Comparison of ENCODE assay signal across 10 mouse cellular contexts in the genomic region with DNA sequence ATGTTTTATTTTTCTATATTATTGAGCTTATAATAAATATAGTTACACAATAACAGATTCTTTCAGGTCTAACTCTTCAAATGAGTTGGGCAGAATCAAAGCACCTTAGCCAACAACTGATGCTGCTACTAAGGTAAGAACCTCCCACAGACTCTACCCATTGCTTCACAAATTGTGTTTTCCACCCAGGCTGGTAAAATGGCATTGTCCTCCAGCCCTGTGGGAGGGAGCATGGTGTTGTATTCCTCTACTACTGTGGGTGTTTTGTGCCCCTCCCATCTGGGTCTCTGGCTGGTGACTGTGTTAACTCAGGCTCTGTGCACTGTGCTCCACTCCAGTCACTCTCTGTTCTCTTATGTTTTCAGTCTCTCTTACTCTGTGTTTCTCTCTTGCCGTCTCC. TPM values are rescaled to one million over a fixed set of nuclear protein-coding genes. Genes with fewer than 3 reads are reported as not detected.
DNase-seq lines count a peak whose midpoint lies in the region; ATAC-seq and TF ChIP-seq lines count a peak whose summit lies in the region.
"Had no signal": no experiment of that assay in that cellular context is flagged by ENCODE, and none has a peak within 500 bp of the region (broad histone marks: within the 10 kb centered on the region; RNA-seq: fewer than 3 reads in every experiment).

No protein-coding gene starts in this region.

- peaks cover 2% of the 10 kb centered on the region; the same call in 1 of the 2 replicates for H3K36me3 ChIP-seq in heart, embryonic 11.5 days (ENCODE audit: control insufficient read depth, insufficient read depth, low read length)
- peaks cover 5 to 23% of the 10 kb centered on the region in 2 experiments for H3K36me3 ChIP-seq in CH12.LX (replicated peaks in 1 of 2; ENCODE audit: control insufficient read depth in 1 of 2, insufficient read depth in 1 of 2, low read length in 1 of 2)
- H3K36me3 ChIP-seq in forebrain, embryonic 13.5 days (ENCODE audit: poor library complexity, severe bottlenecking), result peaks cover 8% of the 10 kb centered on the region; the same call in 1 of the 2 replicates
- peaks cover 28% of the 10 kb centered on the region for H3K36me3 ChIP-seq in liver, embryonic 12.5 days

- no peak for TF ChIP-seq EP300 in CH12.LX (IDR thresholded peaks at IDR 0.05; ENCODE audit: low read length)

- no peak for TF ChIP-seq RAD21 in CH12.LX (IDR thresholded peaks at IDR 0.05; ENCODE audit: low read depth, low read length)

- no peak overlapping the region for H3K27ac ChIP-seq in heart, embryonic 11.5 days (ENCODE audit: low read depth, low read length)
- no peak overlapping the region for H3K27ac ChIP-seq in CH12.LX (ENCODE audit: insufficient read depth, low read depth)
- no peak overlapping the region for H3K27ac ChIP-seq in forebrain, embryonic 13.5 days
- H3K27ac ChIP-seq in liver, embryonic 12.5 days, result peak overlapping the region; percentile 97; the same call in 1 of the 2 replicates

- no peaks in the 10 kb centered on the region for H3K27me3 ChIP-seq in heart, embryonic 11.5 days (ENCODE audit: control insufficient read depth, insufficient read depth, low read length)
- no peaks in the 10 kb centered on the region for H3K27me3 ChIP-seq in CH12.LX (replicated peaks)
- H3K27me3 ChIP-seq in forebrain, embryonic 13.5 days, result no peaks in the 10 kb centered on the region
- H3K27me3 ChIP-seq in liver, embryonic 12.5 days (replicated peaks), result no peaks in the 10 kb centered on the region

- WGBS in heart, embryonic 11.5 days (ENCODE audit: insufficient replicate concordance), result 36% methylated on average over 1 of the region's 1 CpGs
- 58% methylated on average over 1 of the region's 1 CpGs for WGBS in forebrain, embryonic 13.5 days
- 43% methylated on average over 1 of the region's 1 CpGs for whole genome bisulfite sequencing in liver, embryonic 12.5 days (ENCODE audit: insufficient replicate concordance)

- no peak for TF ChIP-seq CTCF in CH12.LX (conservative IDR thresholded peaks at IDR 0.05 in 1 of 2, IDR thresholded peaks at IDR 0.05 in 1 of 2; ENCODE audit: low read depth in 2 of 2, low read length in 2 of 2)

- H3K4me3 ChIP-seq in heart, embryonic 11.5 days (ENCODE audit: low read depth, low read length), result no peak overlapping the region
- no peak overlapping the region for H3K4me3 ChIP-seq in CH12.LX (replicated peaks in 1 of 3; ENCODE audit: low read depth in 2 of 3, low read length in 2 of 3, poor library complexity in 1 of 3)
- H3K4me3 ChIP-seq in forebrain, embryonic 13.5 days, result peak overlapping the region; percentile 99; the same call in 1 of the 2 replicates
- peak overlapping the region; percentile 78 for H3K4me3 ChIP-seq in liver, embryonic 12.5 days

- dilution Hi-C loops in CH12.LX (cut with MboI; ENCODE audit: extremely low pct_ligation_motif_present, extremely low pct_unique_long_range_greater_than_20kb, low sequenced_read_pairs), result no loop called here

- H3K9me3 ChIP-seq in heart, embryonic 11.5 days (replicated peaks; ENCODE audit: control insufficient read depth, low read length), result no peaks in the 10 kb centered on the region
- no peaks in the 10 kb centered on the region for H3K9me3 ChIP-seq in CH12.LX (replicated peaks; ENCODE audit: low read length)
- H3K9me3 ChIP-seq in forebrain, embryonic 13.5 days (replicated peaks), result no peaks in the 10 kb centered on the region
- no peaks in the 10 kb centered on the region for H3K9me3 ChIP-seq in liver, embryonic 12.5 days (replicated peaks)

- TF ChIP-seq POLR2A in CH12.LX (IDR thresholded peaks at IDR 0.05; ENCODE audit: low read depth, low read length), result no peak

- H3K4me1 ChIP-seq in heart, embryonic 11.5 days (ENCODE audit: control insufficient read depth, insufficient read depth, low read length), result peaks cover 23% of the 10 kb centered on the region
- peaks cover 5 to 45% of the 10 kb centered on the region in 2 experiments; a peak in 3 of 4 replicates for H3K4me1 ChIP-seq in CH12.LX (ENCODE audit: control insufficient read depth in 1 of 2, insufficient read depth in 2 of 2)
- peaks cover 38% of the 10 kb centered on the region for H3K4me1 ChIP-seq in forebrain, embryonic 13.5 days
- peaks cover 50% of the 10 kb centered on the region for H3K4me1 ChIP-seq in liver, embryonic 12.5 days

- no peak for ATAC-seq in heart, embryonic 11.5 days (replicated peaks; ENCODE audit: insufficient number of reproducible peaks, low FRiP score, low TSS enrichment)
- no peak for ATAC-seq in forebrain, embryonic 13.5 days
- ATAC-seq in liver, embryonic 12.5 days, result no peak
- no peak for ATAC-seq in megakaryocyte progenitor cell, adult 5-6 weeks (replicated peaks; ENCODE audit: poor library complexity)

- intact Hi-C loops in heart, postnatal 10 days (cut with DNase I), result no loop called here
- intact Hi-C loops in gastrocnemius, postnatal 14 days (cut with DNase I; ENCODE audit: low total_unique reads), result no loop called here

- in situ Hi-C loops in CH12.LX (cut with MboI; ENCODE audit: low pct_ligation_motif_present, low pct_unique_long_range_greater_than_20kb, low sequenced_read_pairs), result no loop called here

- peak overlapping the region; percentile 76 for H3K4me2 ChIP-seq in heart, embryonic 11.5 days
- H3K4me2 ChIP-seq in CH12.LX (ENCODE audit: insufficient read depth, low read depth, poor library complexity, severe bottlenecking), result peak overlapping the region; percentile 93
- H3K4me2 ChIP-seq in forebrain, embryonic 13.5 days, result peak overlapping the region; percentile 78
- peak overlapping the region; percentile 79 for H3K4me2 ChIP-seq in liver, embryonic 12.5 days

- H3K9ac ChIP-seq in heart, embryonic 11.5 days (ENCODE audit: low read depth, low read length), result no peak overlapping the region
- no peak overlapping the region; the same call in 1 of the 2 replicates for H3K9ac ChIP-seq in CH12.LX (ENCODE audit: insufficient read depth, low read depth)
- peak overlapping the region; percentile 45 for H3K9ac ChIP-seq in forebrain, embryonic 13.5 days
- H3K9ac ChIP-seq in liver, embryonic 12.5 days, result peak overlapping the region; percentile 52; the same call in 1 of the 2 replicates

- no peak for DNase-seq in heart, postnatal 10 days
- no peak for DNase-seq in CH12.LX (ENCODE audit: extremely low read depth)
- no peak for DNase-seq in gastrocnemius, postnatal 14 days
- no peak for DNase-seq in left cerebral cortex, adult 18-20 months (ENCODE audit: low spot score in 2 of 2)
- DNase-seq: retina, postnatal 1 day had no signal

- peaks cover 72% of the 10 kb centered on the region for H3K79me2 ChIP-seq in CH12.LX (replicated peaks; ENCODE audit: control insufficient read depth, extremely low read depth, insufficient read depth, poor library complexity, severe bottlenecking)

RNA-seq across cellular contexts. Expression of a gene that starts 2.4 kb away (rescaled TPM):
- polyA plus RNA-seq in heart, embryonic 11.5 days (2014; fragmentation: Nextera tagmentation; extraction: Ambion mirVana), result 93.1 and 97.9 TPM in 2 replicates
- 10 to 100 TPM; 35.6 to 44.1 TPM for total RNA-seq in heart, postnatal 10 days (2021)
- 24.4 and 26.2 TPM in 2 replicates for total RNA-seq in CH12.LX (2012; rRNA removed)
- 127 and 132 TPM in 2 replicates for total RNA-seq in CH12.LX (2014; rRNA removed)
- 36.7 and 41.0 TPM in 2 replicates for polyA plus RNA-seq in CH12.LX (2012; ENCODE audit: insufficient read length, low read depth)
- 131 and 146 TPM in 2 replicates for polyA plus RNA-seq in forebrain, embryonic 13.5 days (2015; fragmentation: Nextera tagmentation; extraction: Ambion mirVana)
- polyA plus RNA-seq in liver, embryonic 12.5 days (2016; fragmentation: Nextera tagmentation; extraction: Ambion mirVana), result 64.6 and 68.3 TPM in 2 replicates
- 80.3 and 85.5 TPM in 2 replicates for total RNA-seq in megakaryocyte progenitor cell, adult 5-6 weeks (2015)
- total RNA-seq in megakaryocyte progenitor cell, adult 5-6 weeks (2017), result 34.1 and 39.4 TPM in 2 replicates
- total RNA-seq in gastrocnemius, postnatal 14 days (2021), result 10 to 100 TPM; 20.6 to 21.2 TPM
- 10 to 100 TPM; 73.2 to 73.7 TPM for total RNA-seq in left cerebral cortex, adult 18-20 months (2021)

RNA-seq across cellular contexts. Expression of a gene that starts 2.5 kb away (rescaled TPM):
- polyA plus RNA-seq in heart, embryonic 11.5 days (2014; fragmentation: Nextera tagmentation; extraction: Ambion mirVana), result 51.9 and 52.1 TPM in 2 replicates
- 1 to 10 TPM; 5.3 to 7.1 TPM for total RNA-seq in heart, postnatal 10 days (2021)
- total RNA-seq in CH12.LX (2012; rRNA removed) (27.9 and 31.0 TPM in 2 replicates), CH12.LX (2014; rRNA removed) (44.7 and 51.8 TPM in 2 replicates)
- 47.6 and 49.3 TPM in 2 replicates for polyA plus RNA-seq in CH12.LX (2012; ENCODE audit: insufficient read length, low read depth)
- polyA plus RNA-seq in forebrain, embryonic 13.5 days (2015; fragmentation: Nextera tagmentation; extraction: Ambion mirVana), result 48.2 and 50.4 TPM in 2 replicates
- 51.5 TPM in 2 replicates for polyA plus RNA-seq in liver, embryonic 12.5 days (2016; fragmentation: Nextera tagmentation; extraction: Ambion mirVana)
- total RNA-seq in megakaryocyte progenitor cell, adult 5-6 weeks (2015), result 46.1 and 53.0 TPM in 2 replicates
- 45.9 and 56.2 TPM in 2 replicates for total RNA-seq in megakaryocyte progenitor cell, adult 5-6 weeks (2017)
- total RNA-seq in gastrocnemius, postnatal 14 days (2021), result 1 to 10 TPM; 1.3 to 2.0 TPM
- 1 to 10 TPM; 1.6 to 1.7 TPM for total RNA-seq in left cerebral cortex, adult 18-20 months (2021)

RNA-seq across cellular contexts. Expression of a gene that starts 49.4 kb away (rescaled TPM):
- 1.0 and 1.8 TPM in 2 replicates for polyA plus RNA-seq in heart, embryonic 11.5 days (2014; fragmentation: Nextera tagmentation; extraction: Ambion mirVana)
- 1 to 10 TPM; 4.8 to 6.3 TPM for total RNA-seq in heart, postnatal 10 days (2021)
- 42.9 and 57.6 TPM in 2 replicates for total RNA-seq in CH12.LX (2012; rRNA removed)
- 73.7 and 82.6 TPM in 2 replicates for total RNA-seq in CH12.LX (2014; rRNA removed)
- 5.7 and 6.2 TPM in 2 replicates for polyA plus RNA-seq in CH12.LX (2012; ENCODE audit: insufficient read length, low read depth)
- 0.74 TPM in 1 of 2 replicates, not detected in the other for polyA plus RNA-seq in forebrain, embryonic 13.5 days (2015; fragmentation: Nextera tagmentation; extraction: Ambion mirVana)
- 1.8 and 3.4 TPM in 2 replicates for polyA plus RNA-seq in liver, embryonic 12.5 days (2016; fragmentation: Nextera tagmentation; extraction: Ambion mirVana)
- 40.1 and 57.4 TPM in 2 replicates for total RNA-seq in megakaryocyte progenitor cell, adult 5-6 weeks (2015)
- total RNA-seq in megakaryocyte progenitor cell, adult 5-6 weeks (2017), result 14.5 and 14.6 TPM in 2 replicates
- total RNA-seq in gastrocnemius, postnatal 14 days (2021), result 1 to 10 TPM; 2.2 to 2.4 TPM
- not detected for total RNA-seq in left cerebral cortex, adult 18-20 months (2021)
- total RNA-seq: gastrocnemius, adult 8-10 months had no signal

RNA-seq across cellular contexts. Expression of a gene that starts 55.7 kb away (rescaled TPM):
- polyA plus RNA-seq in heart, embryonic 11.5 days (2014; fragmentation: Nextera tagmentation; extraction: Ambion mirVana), result 15.8 and 16.7 TPM in 2 replicates
- total RNA-seq in heart, postnatal 10 days (2021), result 1 to 10 TPM; 7.7 to 9.2 TPM
- total RNA-seq in CH12.LX (2012; rRNA removed) (13.9 and 17.7 TPM in 2 replicates), CH12.LX (2014; rRNA removed) (24.7 and 29.2 TPM in 2 replicates)
- 11.8 and 12.8 TPM in 2 replicates for polyA plus RNA-seq in CH12.LX (2012; ENCODE audit: insufficient read length, low read depth)
- 21.2 and 21.6 TPM in 2 replicates for polyA plus RNA-seq in forebrain, embryonic 13.5 days (2015; fragmentation: Nextera tagmentation; extraction: Ambion mirVana)
- polyA plus RNA-seq in liver, embryonic 12.5 days (2016; fragmentation: Nextera tagmentation; extraction: Ambion mirVana), result 9.7 and 11.1 TPM in 2 replicates
- 21.5 and 30.9 TPM in 2 replicates for total RNA-seq in megakaryocyte progenitor cell, adult 5-6 weeks (2015)
- 38.4 and 40.8 TPM in 2 replicates for total RNA-seq in megakaryocyte progenitor cell, adult 5-6 weeks (2017)
- 1 to 10 TPM; 7.8 to 8.4 TPM for total RNA-seq in gastrocnemius, postnatal 14 days (2021)
- 10 to 100 TPM; 11.6 to 12.4 TPM for total RNA-seq in left cerebral cortex, adult 18-20 months (2021)

RNA-seq across cellular contexts. Expression of a gene that starts 56.1 kb away (rescaled TPM):
- polyA plus RNA-seq in heart, embryonic 11.5 days (2014; fragmentation: Nextera tagmentation; extraction: Ambion mirVana), result 27.3 and 31.9 TPM in 2 replicates
- total RNA-seq in heart, postnatal 10 days (2021), result 10 to 100 TPM; 14.6 to 16.9 TPM
- total RNA-seq in CH12.LX (2012; rRNA removed) (33.9 and 47.4 TPM in 2 replicates), CH12.LX (2014; rRNA removed) (69.4 and 78.5 TPM in 2 replicates)
- polyA plus RNA-seq in CH12.LX (2012; ENCODE audit: insufficient read length, low read depth), result 92.6 and 98.9 TPM in 2 replicates
- 24.8 and 29.8 TPM in 2 replicates for polyA plus RNA-seq in forebrain, embryonic 13.5 days (2015; fragmentation: Nextera tagmentation; extraction: Ambion mirVana)
- polyA plus RNA-seq in liver, embryonic 12.5 days (2016; fragmentation: Nextera tagmentation; extraction: Ambion mirVana), result 32.9 and 33.3 TPM in 2 replicates
- total RNA-seq in megakaryocyte progenitor cell, adult 5-6 weeks (2015), result 47.7 and 52.3 TPM in 2 replicates
- 60.2 and 77.1 TPM in 2 replicates for total RNA-seq in megakaryocyte progenitor cell, adult 5-6 weeks (2017)
- 10 to 100 TPM; 11.2 to 13.7 TPM for total RNA-seq in gastrocnemius, postnatal 14 days (2021)
- total RNA-seq in left cerebral cortex, adult 18-20 months (2021), result 10 to 100 TPM; 17.9 to 20.0 TPM

Comparison
In these comparisons a context has a peak if more than half of its experiments do, and no peak if none do; other contexts are left out.
1. H3K4me3 ChIP-seq: peak in forebrain, embryonic 13.5 days (single experiment) and liver, embryonic 12.5 days (single experiment); none in heart, embryonic 11.5 days (single experiment) and CH12.LX (0 of 3).
2. H3K9ac ChIP-seq: peak in forebrain, embryonic 13.5 days (single experiment) and liver, embryonic 12.5 days (single experiment); none in heart, embryonic 11.5 days (single experiment) and CH12.LX (single experiment).
3. Peak in every context shown above with its lines, with median percentiles within 50 percentile points of each other: H3K4me2 ChIP-seq.